Mouse (Mus musculus) ovary, postnatal 36 days (tissue): ENCODE measurements at regions not wholly inside any gene's neighbourhood (a gene's known extent, or its start where the extent isn't known, plus 50 kb on each side); places are given as distances from the start of the nearest gene placed in this dataset.

Experiments
- DNase-seq: peaks from one replicate; pipeline ENCODE4 v3.0.0; 2022; ENCODE audit warnings: low spot score, mixed read lengths

- DNase-seq: no peak
Observed at GRCm38 (mm10) chr17:51683318-51683717, 149.8 kb downstream of the Satb1 start.

GRCm38 (mm10) chr17:51682368-51682767, 150.7 kb downstream of the Satb1 start:
- DNase-seq: no peak

GRCm38 (mm10) chr17:51677451-51677850, 155.6 kb downstream of the Satb1 start:
- DNase-seq: no peak

- DNase-seq: no peak
Observed at GRCm38 (mm10) chr17:51658408-51658807, 174.7 kb downstream of the Satb1 start.

GRCm38 (mm10) chr17:51653881-51654280, 179.2 kb downstream of the Satb1 start:
- DNase-seq: no peak

GRCm38 (mm10) chr17:51651880-51652279, 181.2 kb downstream of the Satb1 start:
- no peak for DNase-seq

GRCm38 (mm10) chr17:51649213-51649815, 183.8 kb downstream of the Satb1 start:
- DNase-seq: no peak

GRCm38 (mm10) chr17:51646416-51646815, 186.7 kb downstream of the Satb1 start:
- DNase-seq: no peak

- DNase-seq: no peak
Observed at GRCm38 (mm10) chr17:51645866-51646265, 187.2 kb downstream of the Satb1 start.

- DNase-seq: no peak
Observed at GRCm38 (mm10) chr17:51642682-51643081, 190.4 kb downstream of the Satb1 start.

GRCm38 (mm10) chr17:51635913-51636312, 197.2 kb downstream of the Satb1 start:
- DNase-seq: no peak

- no peak for DNase-seq
Observed at GRCm38 (mm10) chr17:51631574-51631973, 201.5 kb downstream of the Satb1 start.

- DNase-seq: no peak
Observed at GRCm38 (mm10) chr17:51620528-51620927, 212.6 kb downstream of the Satb1 start.

GRCm38 (mm10) chr17:51585263-51585662, 247.8 kb downstream of the Satb1 start:
- DNase-seq: no peak

- no peak for DNase-seq
Observed at GRCm38 (mm10) chr17:51583984-51584880, 248.9 kb downstream of the Satb1 start.

GRCm38 (mm10) chr17:51583277-51583676, 249.8 kb downstream of the Satb1 start:
- DNase-seq: peak; percentile 5

GRCm38 (mm10) chr17:51555854-51556253, 277.2 kb downstream of the Satb1 start:
- DNase-seq: no peak

GRCm38 (mm10) chr17:51554446-51554845, 278.6 kb downstream of the Satb1 start:
- no peak for DNase-seq

GRCm38 (mm10) chr17:51552277-51553015, 280.6 kb downstream of the Satb1 start:
- no peak for DNase-seq

- no peak for DNase-seq
Observed at GRCm38 (mm10) chr17:51546999-51547398, 286.1 kb downstream of the Satb1 start.

GRCm38 (mm10) chr17:51542544-51542943, 290.5 kb downstream of the Satb1 start:
- DNase-seq: no peak

- peak; percentile 8 for DNase-seq
Observed at GRCm38 (mm10) chr17:51534678-51535077, 298.4 kb downstream of the Satb1 start.

- DNase-seq: peak; percentile 12
Observed at GRCm38 (mm10) chr17:51534270-51534669, 298.8 kb downstream of the Satb1 start.
